Mouse (Mus musculus): ENCODE data around the gene Tc2n.
A peak's percentile ranks its signal among the peaks of the same experiment; 100 is the strongest.
"Not testable (repeated sequence)": the region's sequence is repeated elsewhere in the genome, so short reads cannot be mapped to it uniquely, and the experiment has no call there.

Gene Tc2n

GRCm38 (mm10) chr12:101718054-101718754 lies at the start of gene Tc2n:
Gene Tc2n, minus strand, starts transcription at chr12:101718523.
- DNase-seq (ENCODE audit: low spot score in 2 of 2), result peak; percentile 40 to 53

DNA sequence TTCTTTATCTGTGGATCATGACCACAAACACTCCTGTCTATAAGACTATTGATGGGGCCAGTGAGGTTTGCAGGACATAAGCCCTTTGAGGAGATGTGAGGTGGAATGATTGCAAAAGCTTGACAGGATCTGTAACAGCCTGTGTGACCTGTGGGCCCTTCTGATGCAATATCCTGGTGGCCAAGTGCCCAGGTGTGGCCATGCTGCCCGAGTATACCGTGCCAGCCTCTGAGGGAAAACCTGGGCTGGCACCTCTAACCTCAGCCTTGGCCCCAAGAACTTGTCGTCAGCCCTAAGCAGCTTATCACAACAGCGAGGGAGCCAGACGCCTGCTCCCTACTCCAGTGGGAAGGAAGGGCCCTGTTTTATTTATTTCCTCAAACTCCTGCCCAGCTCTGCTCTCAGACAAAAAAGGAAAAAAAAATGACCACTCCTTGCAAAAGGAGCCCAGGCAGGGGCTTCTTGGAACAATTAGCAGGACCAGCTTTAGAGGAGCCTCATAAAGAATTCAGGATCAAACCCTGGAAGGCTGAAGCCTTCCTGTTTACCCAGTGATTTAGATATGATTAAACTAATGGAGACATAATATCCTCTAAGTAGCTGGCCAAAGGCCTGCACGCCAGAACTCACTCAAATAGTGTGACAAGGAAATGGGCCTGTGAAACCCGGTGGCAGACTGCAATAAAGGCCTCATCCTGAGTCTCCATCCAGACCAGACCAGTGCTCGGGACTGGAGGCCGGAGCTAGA lies 49.2 kb upstream of the Tc2n start:
- no peak for DNase-seq (ENCODE audit: low spot score in 2 of 2)

DNA sequence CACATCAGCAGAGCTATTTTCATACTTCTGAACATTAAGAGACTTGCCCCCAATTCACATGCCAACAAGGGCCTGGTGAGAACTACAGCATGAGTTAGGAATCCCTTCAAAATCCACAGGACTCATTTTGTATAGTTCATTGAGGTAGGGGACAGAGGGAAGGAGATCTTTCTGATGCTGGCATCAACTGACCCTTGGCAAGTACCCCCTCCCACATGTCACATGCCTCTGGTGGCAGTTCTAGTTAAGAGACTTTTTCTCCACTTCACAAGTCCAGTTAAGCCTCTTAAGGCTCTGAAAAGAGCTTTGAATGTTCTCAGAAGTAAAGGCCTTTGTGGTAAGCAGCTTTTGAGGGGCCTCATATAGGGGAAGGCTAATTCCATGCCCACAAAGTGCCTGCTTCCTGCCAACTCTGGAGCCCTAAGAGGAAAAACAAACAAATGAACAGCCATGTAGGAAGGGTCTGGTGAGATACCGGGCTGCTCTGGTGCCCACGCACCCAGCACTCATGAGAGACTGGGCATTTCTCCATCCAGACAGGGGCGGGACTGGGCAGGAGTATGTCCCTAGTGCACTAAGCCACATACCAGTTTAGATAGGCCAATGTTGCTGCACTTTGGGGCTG lies 48.0 kb upstream of the Tc2n start:
- no peak for DNase-seq (ENCODE audit: low spot score in 2 of 2)

DNA sequence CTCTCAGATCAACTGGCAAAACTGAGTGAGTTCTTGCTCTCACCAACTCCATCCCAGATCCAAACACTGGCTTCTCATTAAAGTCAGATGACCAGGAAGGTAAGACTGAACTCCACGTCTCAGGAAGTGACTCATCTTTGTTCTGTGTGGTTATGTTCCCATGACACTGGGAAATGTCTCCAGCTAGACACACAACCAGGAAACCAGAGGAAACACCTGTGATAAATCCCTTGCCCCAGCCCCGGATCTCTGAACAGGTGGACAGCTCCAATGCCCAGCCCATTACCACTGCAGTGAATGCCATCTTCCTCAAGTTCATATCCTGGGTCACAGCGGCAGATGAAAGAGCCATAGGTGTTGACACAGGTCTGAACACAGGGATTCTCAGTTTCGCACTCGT lies 46.5 kb upstream of the Tc2n start:
- DNase-seq (ENCODE audit: low spot score in 2 of 2), result no peak

- no peak for DNase-seq (ENCODE audit: low spot score in 2 of 2)
These were observed 44.7 kb upstream of the Tc2n start for GRCm38 (mm10) chr12:101763065-101763464.

DNA sequence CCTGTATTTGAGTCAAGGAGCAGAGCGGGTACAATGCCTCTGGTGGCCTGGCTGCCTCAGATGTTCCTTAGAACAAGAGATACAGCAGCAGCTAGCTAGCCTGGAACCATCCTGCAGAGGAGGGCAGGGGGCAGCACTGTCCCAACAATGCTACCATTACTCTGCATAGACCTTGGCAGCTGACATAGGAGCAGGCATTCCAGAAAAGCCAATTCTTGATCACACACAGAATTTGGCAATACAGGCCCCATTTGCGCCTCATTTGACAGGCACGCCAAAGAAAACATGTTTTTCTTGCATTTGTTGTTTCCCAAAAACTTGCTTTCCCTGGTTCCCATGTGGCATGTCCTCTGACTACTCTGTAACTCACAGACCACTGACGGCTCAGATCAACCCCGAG lies 43.7 kb upstream of the Tc2n start:
- DNase-seq (ENCODE audit: low spot score in 2 of 2), result no peak

GRCm38 (mm10) chr12:101759440-101760045 lies 41.2 kb upstream of the Tc2n start:
- no peak for DNase-seq (ENCODE audit: low spot score in 2 of 2)

GRCm38 (mm10) chr12:101758698-101759097 lies 40.4 kb upstream of the Tc2n start:
- no peak for DNase-seq (ENCODE audit: low spot score in 2 of 2)

DNA sequence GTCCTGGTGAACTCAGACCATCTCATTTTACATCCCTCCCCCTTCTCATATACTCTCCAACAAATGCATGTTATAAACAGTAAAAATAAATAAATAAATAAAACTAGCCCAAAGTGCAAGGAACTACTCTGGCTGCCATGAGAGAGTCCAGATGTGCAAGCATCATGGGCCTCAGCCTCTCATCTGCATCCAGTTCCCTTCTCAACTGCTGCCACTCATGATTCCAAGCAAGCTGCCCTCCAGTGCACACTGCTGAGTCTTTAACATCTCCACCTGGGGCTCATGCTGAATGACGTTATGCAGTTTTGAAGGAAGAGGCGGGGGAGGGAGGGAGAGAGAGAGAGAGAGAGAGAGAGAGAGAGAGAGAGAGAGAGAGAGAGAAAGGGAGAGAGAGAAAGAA lies 24.1 kb upstream of the Tc2n start:
- no peak for DNase-seq (ENCODE audit: low spot score in 2 of 2)

DNA sequence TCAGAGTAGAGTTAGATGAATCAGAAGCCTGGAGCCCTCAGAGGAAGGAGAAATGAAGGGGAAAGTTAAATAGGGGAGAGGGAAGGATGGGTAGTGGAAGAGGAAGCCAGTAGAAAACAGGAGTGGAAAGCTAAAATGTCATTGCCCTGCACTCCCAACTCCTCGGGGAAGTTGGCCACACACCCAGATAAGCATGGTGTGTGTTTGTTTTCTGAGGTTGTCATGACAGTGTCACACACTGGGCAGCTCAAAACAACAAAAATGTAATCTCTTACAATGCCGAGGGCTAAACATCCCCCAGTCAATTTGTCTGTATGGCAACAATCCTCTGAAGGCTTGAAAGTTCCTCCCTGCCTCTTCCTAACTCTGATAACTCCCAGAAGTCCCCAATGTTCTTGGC lies 22.2 kb upstream of the Tc2n start:
- DNase-seq (ENCODE audit: low spot score in 2 of 2), result no peak

GRCm38 (mm10) chr12:101740045-101740444 lies 21.7 kb upstream of the Tc2n start:
- DNase-seq (ENCODE audit: low spot score in 2 of 2), result no peak

- DNase-seq (ENCODE audit: low spot score in 2 of 2), result no peak
These were observed 430 bp upstream of the Tc2n start for GRCm38 (mm10) chr12:101718755-101719150.

GRCm38 (mm10) chr12:101699176-101699575 lies 19.1 kb downstream of the Tc2n start:
- no peak for DNase-seq (ENCODE audit: low spot score in 2 of 2)

DNA sequence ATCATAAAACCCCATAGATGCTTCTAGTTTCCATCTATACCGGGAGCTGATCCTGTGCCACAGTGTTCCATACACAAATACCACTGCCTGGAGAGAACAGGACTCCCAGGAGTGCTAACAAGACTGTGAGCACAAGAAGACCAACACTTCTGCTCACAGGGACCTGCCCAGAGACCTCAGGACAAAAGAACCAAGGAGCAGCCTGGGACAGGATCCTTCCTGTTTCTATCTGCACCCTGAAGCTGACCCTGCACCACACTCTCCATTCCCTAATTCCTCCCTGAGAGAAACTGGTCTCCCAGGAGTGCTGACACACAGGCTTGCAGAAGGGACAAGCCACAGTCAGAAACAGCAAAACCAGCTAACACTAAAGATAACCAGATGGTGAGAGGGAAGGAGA lies 21.8 kb downstream of the Tc2n start:
- no peak for DNase-seq (ENCODE audit: low spot score in 2 of 2)

DNA sequence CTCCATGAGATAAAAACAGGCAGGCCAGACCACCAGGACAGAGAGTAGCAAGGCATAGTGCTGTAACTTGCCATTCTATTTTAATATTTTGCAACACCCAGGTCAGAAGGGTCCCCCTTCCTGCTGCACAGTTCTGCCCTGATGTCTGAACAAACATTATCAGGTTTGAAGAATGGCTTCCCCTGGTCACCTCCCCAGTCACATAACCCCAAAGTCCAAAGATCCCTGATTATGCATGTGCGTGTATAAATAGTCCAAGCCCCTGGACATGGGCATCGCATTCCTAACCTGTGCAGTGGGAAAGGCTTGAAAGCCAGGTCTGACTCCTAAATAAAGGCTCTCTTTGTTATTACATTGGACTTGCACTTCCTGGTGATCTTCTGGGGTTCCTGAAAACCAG lies 37.8 kb downstream of the Tc2n start:
- no peak for DNase-seq (ENCODE audit: low spot score in 2 of 2)

DNA sequence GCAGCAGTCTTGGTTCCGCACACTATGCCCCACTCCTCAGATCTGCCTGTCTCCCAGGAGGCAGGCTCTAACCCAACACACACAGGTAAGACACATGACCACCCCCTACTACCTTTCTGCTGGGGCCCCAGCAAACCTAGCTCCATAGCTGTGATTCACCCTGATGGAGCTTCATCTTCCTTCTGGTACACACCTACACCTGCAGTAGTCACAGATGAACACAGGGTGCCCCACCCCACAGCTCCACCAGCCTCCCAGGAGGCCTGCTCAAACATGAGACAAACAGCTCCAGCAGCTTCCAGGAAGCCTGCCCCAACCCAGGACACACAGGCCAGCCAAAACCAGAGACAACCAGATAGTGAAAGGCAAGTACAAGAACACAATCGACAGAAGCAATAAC lies 50.8 kb downstream of the Tc2n start:
- DNase-seq (ENCODE audit: low spot score in 2 of 2), result no peak

GRCm38 (mm10) chr12:101633137-101633536 lies 85.2 kb downstream of the Tc2n start:
- no peak for DNase-seq (ENCODE audit: low spot score in 2 of 2)

DNA sequence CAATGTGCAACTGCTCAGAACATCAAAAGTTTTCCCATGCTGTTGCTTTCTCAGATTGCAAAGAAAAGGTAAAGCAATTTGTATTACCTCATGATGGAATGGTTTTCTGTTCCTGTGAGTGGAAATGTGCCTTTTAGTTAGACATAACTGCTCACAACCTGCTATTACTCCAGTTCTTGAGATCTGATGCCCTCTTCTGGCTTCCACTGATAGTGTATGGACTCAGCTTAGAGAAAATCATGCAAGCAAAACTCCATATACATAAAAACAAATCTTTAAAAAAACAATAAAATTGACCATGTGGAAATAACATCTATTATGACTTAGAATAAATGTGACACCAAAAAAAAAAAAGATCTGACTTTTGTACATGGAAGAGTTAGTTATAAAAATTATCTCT lies 111.7 kb downstream of the Tc2n start:
- not testable (repeated sequence) for DNase-seq (ENCODE audit: low spot score in 2 of 2)

Data from thymus, postnatal 10 days (tissue).